Mouse (Mus musculus): ENCODE data around the gene Senp6.

Senp6 gene

GRCm38 (mm10) chr9:80173629-80174028 lies 106.9 kb downstream of the Senp6 start:
- DNase-seq, result no peak

GRCm38 (mm10) chr9:80176696-80177478 lies 110.2 kb downstream of the Senp6 start:
- DNase-seq, result no peak

- no peak for DNase-seq
These were observed 112.0 kb downstream of the Senp6 start for GRCm38 (mm10) chr9:80178670-80179069.

- no peak for DNase-seq
These were observed 113.0 kb downstream of the Senp6 start for GRCm38 (mm10) chr9:80179688-80180087.

- no peak for DNase-seq
These were observed 114.1 kb downstream of the Senp6 start for GRCm38 (mm10) chr9:80180771-80181170.

GRCm38 (mm10) chr9:80181692-80182091 lies 115.0 kb downstream of the Senp6 start:
- no peak for DNase-seq

GRCm38 (mm10) chr9:80184138-80184537 lies 117.4 kb downstream of the Senp6 start:
- DNase-seq, result no peak

GRCm38 (mm10) chr9:80185737-80186136 lies 119.0 kb downstream of the Senp6 start:
- DNase-seq, result no peak

- no peak for DNase-seq
These were observed 120.0 kb downstream of the Senp6 start for GRCm38 (mm10) chr9:80186693-80187092.

GRCm38 (mm10) chr9:80188324-80188893 lies 121.7 kb downstream of the Senp6 start:
- DNase-seq, result no peak

GRCm38 (mm10) chr9:80191240-80191639 lies 124.5 kb downstream of the Senp6 start:
- DNase-seq, result no peak

GRCm38 (mm10) chr9:80192324-80192723 lies 125.6 kb downstream of the Senp6 start:
- DNase-seq, result no peak

GRCm38 (mm10) chr9:80194446-80194845 lies 127.7 kb downstream of the Senp6 start:
- DNase-seq, result no peak
